Mouse (Mus musculus) left cerebral cortex, postnatal 36 days (tissue): ENCODE data around the gene Khnyn. TPM values are rescaled to one million over a fixed set of nuclear protein-coding genes. Genes with fewer than 3 reads are reported as not detected.
A peak's percentile ranks its signal among the peaks of the same experiment; 100 is the strongest.

Experiments
- DNase-seq, 2 experiments: peaks; one replicate each; pipeline ENCODE4 v3.0.0; 2021 to 2022; ENCODE audit warnings: low spot score in 2 of 2, mixed read lengths in 1 of 2
- intact Hi-C: fragments of 180-260 bp; cut with DNase I; formaldehyde crosslinking; loops from one replicate; pipeline ENCODE4 v1.15.1; 2025
- total RNA-seq, 2 experiments: library from RNA; stranded (reverse); gene quantifications; 2 replicates each; pipeline ENCODE4 v1.2.3; 2021

The Khnyn gene
- total RNA-seq: 10 to 100 TPM; 11.4 to 12.7 TPM

DNA sequence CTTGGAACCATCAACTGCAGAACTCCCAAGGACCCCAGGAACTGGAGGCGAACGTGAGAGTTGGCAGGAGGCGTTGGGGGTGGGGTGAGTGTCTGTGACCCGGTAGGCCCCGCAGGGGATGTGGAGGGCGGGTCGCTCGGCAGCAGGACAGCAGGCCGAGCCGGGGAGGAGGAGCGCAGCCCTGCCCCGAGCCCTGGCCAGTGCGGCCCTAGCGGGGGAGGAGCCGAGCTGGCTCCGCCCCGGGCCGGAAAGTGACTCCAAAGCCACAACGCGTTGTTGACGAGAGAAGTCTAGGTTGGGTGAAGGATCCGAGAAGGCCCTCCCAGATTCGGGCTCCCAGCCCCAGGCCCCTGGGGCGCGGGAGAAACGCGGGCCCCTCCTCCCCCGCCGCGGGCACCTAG lies at the start of gene Khnyn:
TSS of gene Khnyn (plus strand) at position 235 of the 401 bp plus-strand sequence.
- intact Hi-C loops: no loop called here
- peak; percentile 75 to 82 for DNase-seq

DNA sequence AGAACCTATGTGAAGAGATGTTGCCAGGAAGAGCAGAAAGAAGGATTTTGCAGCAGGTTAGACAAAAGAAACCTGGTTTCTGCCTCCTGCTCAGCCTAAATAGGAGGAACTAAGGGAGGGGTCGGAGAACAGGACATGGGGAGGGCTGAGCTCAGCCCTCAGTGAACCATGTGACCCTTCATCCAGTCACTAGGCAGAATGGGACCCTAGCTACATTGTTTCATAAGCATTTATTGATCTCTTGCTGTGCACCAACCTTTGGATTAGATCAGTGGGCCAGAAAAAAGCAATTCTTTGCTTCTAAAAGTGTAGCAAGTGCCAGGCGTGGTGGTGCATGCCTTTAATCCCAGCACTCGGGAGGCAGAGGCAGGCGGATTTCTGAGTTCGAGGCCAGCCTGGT lies 46.4 kb upstream of the Khnyn start:
- no peak for DNase-seq
- intact Hi-C loops: no loop called here

DNA sequence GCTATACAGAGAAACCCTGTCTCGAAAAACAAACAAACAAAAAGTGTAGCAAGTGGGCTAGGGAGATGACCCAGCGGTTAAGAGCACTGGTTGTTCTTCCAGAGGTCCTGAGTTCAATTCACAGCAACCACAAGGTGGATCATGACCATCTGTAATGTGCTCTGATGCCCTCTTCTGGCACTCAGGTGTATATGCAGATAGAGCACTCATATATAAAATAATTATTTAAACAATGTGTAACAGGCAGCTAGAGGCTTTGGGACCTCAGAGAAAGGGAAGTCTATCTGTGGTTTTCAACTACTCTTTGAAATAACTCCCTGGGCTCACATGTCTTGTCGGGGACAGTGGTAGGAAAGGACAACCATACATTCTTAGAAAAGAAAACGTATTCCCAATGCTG lies 46.0 kb upstream of the Khnyn start:
- intact Hi-C loops: no loop called here
- DNase-seq: no peak

DNA sequence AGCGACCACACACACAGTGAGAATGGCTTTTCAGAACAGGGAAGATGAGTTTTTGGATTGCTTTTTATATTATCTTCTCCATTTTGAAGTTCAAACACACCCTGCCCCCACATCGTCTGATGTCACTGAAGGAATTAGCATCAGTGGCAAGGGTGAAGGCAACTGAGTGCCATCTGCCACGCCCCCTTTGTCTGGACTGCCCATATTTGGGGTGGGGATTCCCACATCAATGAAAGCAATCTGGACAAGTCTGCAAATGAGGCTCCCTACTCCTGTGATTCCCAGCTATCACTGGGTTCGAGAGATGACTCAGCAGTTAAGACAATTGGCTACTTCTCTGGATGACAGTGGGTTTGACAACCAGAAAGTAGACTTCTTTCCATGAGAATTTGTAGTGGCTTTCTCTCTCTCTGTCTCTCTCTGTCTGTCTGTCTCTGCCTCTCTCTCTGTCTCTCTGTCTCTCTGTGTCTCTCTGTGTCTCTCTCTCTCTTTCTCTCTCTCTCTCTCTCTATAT lies 43.8 kb upstream of the Khnyn start:
- intact Hi-C loops: no loop called here
- DNase-seq: no peak

DNA sequence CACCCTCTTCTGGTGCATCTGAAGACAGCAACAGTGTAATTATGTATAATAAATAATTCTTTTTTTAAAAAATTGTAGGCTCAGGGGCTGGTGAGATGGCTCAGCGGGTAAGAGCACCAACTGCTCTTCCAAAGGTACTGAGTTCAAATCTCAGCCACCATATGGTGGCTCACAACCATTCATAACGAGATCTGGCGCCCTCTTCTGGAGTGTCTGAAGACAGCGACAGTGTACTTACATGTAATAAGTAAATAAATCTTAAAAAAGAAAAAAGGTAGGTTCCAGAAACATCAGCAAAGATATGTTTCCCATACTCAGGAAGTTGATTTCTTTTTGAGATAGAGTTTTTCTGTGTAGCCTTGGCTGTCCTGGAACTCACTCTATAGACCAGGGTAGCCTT lies 42.0 kb upstream of the Khnyn start:
- intact Hi-C loops: no loop called here
- no peak for DNase-seq

DNA sequence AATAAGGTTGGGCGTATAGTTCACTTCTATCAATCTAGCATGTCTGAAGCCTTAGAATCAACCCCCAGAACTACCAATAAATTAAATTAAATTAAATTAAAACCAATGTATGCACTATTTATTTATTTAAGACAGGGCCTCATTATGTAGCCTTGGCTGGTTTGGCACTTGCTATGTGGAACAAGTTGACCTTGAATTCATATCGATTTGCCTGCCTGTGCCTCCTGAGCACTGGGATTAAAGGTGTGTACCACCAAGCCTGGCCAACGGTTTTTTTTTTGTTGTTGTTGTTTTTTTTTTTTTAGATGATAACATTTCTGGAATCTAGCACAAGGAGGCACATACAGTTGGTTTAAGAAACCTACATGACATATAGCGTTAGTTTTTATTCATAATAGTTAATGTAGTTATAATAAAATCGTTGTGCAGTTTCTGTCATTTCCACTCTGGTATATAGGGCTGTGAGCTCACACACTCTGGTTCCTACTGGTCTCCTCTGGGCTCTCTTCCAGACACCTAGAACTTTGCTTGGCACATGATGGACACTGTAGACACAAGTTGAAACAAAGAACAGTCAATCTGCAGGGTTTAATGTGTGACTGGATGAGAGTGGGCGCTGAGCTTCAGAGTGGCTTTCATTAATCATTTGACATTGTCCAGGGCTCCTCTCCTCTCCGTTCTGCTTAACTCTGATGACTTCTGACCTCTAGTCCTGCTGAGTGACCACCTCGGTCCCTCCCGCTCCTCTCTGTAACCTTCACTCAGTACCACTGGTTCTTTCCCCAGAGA lies 39.0 kb upstream of the Khnyn start:
- intact Hi-C loops: no loop called here

DNA sequence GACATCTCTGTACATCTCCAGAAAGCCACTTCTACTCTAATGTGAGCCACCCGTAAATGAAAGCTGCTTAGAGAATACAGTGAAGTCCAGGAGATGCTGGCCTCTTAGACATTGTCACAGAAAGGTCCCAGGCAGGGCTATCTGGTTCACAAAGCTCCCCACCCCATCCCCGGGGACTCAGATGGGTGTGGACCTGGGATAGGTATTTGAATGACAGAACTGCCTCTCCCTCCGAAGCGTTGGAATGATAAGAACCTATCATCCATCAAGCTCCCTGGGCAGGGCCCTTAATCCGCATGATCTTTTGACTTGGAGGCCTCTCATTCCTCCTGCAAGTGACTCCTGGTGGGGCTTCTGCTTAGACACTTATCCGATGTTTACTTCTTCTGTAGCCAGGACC lies 33.9 kb upstream of the Khnyn start:
- intact Hi-C loops: no loop called here
- DNase-seq: no peak

More for the DNA sequence above, 39.0 kb upstream of the Khnyn start:
- DNase-seq: no peak

DNA sequence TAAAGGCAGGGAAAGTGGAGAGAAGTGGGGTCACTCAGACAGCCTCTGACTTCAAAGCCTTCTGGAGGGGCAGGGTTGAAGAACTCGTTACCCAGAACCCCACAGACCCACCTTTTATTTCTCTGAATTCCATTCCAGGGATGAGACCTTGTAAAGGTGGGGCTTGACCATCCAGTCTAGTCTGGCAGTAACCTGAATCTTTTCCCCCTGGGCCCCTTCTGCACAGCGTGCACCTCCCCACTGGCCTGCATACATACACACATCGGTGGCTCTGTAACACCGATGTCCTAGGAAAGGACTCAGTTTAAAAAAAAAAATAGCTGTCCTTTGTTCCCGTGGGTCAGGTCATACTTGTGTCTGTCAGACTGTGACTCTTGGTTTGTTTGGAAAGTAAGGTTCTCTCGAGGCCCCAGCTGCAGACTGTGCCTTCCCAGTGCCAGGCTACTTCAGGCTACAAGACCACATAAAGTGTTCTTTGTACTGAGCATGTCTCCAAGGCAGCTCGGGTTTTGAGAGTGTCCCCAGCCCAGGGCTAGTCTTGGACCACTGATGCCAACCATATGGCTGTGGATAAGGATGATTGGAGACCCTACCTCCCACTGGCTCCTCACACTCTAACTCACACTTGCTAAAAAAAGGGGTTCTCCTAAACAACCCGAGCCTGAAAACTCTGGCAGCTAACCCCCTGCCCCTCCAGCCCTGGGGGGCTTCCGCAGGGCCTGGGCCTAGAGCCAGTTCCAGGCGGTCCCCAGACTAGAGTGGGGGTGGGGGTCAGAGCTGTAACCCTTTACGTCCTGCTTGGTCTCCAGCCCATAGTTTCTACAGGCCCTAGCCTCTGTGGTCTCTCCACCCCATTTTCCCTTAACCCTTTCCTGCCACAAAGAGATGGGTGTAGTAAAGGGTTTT lies 31.8 kb upstream of the Khnyn start:
- intact Hi-C loops: no loop called here
- no peak for DNase-seq

DNA sequence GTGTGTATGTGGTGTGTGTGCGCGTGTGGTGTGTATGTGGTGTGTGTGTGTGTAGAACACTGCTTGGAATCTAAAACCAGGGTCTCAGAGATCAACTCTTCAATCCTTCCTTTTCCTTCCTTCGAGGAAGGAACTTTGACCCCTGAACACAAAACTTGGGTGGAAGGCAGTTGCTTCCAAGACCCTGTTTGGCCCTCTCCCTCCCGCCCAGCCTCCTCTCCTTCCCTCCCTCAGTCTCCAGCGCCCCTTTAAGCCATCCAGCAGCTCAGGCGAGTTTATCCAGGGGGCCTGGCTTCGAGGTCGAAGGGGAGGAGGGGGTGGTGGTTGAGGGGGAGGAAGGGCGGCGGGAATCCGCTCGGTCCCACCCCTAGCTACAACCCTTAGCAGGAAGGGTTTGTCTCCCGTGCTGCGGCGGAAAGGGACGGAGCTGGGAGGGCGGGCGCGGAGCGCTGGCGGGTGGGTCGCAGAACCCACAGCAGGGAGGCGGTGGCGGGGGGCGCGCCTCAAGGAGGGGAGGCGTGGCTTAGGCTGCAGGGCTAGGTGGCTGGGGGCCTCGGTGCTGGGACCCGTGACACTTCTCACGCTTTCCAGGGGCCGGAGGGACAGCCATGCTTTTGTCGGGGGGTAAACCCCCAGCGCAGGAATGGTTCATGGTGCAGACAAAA lies 31.0 kb upstream of the Khnyn start, which contains the start of gene Nynrin:
TSS of gene Nynrin (plus strand) at position 390 of the 665 bp plus-strand sequence.
- intact Hi-C loops: no loop called here
- DNase-seq: no peak

DNA sequence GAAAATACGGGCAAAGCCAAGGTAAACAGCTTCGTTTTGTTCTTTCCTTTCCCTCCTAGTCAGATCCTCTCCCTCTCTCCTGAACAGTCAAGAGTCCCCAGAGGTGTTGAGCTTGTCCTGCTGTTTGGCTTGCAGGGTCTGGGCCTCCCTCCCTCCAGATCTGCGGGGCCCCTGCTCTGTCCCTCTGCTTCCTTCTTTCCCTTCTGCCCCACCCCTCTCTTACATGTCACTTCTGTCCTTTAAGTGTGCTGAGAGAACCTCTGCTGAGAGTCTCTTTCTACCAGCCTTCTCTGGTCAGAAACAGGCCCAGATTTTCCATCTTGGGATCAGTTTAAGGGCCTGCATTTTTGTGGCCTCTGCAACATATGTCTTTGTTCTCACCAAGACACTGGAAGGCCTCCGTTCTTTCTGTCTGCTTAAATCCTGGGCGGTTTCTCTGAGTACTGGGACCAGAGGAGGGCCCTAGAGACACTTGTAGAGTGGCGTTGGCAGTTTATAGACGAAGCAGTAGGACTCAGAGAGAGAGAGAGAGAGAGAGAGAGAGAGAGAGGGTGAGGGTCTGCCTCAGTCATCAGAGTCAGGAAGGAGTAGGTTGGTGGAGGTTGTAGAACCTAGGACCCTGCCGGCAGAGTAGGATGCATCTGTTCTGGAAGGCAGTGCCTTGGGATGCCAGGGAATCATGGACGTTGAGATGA lies 30.2 kb upstream of the Khnyn start:
- intact Hi-C loops: no loop called here
- no peak for DNase-seq

DNA sequence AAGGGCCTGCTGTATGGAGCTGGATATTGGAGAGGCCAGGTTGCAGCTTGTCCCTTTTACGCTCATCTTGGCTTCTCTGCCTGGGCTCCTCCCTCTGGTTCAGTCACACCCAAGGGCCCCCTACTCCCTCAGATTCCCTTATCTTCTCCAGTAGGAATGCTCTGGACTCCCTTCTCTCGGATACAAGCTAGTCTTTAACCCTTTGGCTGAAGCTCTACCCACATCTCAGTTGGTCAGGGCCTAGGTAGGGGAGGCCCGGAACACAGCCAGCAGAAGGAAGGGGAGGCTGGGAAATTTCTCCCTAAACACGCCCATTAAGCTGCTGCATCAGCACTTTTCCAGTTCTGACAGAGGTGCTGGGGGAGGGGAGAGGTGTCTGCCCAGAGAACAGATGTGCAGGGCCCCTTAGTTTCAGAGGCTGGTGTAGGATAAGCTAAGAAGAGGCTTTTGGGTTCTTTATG lies 29.6 kb upstream of the Khnyn start:
- intact Hi-C loops: no loop called here
- no peak for DNase-seq

DNA sequence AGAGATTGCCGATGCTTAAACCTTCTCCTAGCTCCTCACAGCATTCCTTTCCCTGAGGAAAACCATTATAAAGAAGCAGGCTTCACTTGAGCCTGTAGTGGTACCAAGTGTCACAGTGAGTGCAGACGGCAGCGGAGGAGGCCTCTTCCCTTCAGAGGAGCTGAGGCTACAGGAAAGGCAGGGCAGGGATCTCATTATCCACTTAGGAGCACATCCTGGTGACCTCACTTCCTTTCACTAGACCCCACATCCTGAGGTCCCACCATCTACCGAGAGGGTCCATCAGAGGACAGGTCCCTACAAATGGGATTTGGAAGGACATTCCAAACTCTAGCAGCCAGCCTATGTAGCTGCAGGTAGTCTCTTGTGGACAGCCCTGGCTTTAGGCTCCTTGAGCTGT lies 27.2 kb upstream of the Khnyn start:
- intact Hi-C loops: no loop called here

DNA sequence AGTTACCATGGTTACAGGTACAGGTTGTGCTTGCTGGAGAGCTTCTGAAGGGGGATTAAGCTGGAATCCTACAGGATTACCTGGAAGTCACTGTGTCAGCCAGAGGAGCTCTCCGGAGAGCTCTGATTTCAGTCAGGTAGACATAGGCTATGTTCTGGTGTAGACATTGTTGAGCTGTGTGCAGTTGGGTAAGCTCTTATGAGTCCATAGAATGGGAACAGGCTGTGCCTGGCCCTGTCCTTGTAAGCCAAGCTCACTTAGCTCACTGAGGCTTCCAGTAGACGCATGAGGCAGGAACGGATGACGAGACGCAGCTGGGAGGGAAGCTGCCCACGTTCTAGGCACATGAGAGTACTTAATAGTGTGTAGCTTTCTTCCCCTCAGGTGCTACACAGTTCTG lies 22.6 kb upstream of the Khnyn start:
- no peak for DNase-seq
- intact Hi-C loops: loop anchor here (2.0 kb wide), 1 partner anchor 77 kb away; the partner anchor contains the start of gene Adcy4

More for the DNA sequence above, 27.2 kb upstream of the Khnyn start:
- no peak for DNase-seq

DNA sequence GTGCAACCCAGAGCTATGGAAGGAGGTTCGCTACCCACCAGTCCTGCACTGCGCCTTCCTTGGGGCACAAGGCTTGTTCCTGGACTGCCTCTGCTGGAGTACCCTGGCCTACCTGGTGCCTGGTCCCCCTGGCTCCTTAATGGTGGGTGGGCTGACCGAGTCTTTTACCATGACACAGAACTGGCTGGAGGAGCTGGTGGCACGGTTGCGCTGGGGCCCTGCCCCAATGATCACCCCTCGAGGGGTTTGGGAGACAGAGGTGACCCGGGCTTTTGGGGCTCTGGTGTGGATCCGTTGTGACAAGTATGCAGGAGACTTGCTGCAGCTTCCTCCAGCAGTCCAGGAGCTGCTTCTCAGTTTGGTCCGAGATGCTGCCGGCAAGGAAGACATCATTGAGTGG lies 21.8 kb upstream of the Khnyn start:
- intact Hi-C loops: loop anchor here (2.0 kb wide), 1 partner anchor 78 kb away; the partner anchor contains the start of gene Adcy4
- no peak for DNase-seq

DNA sequence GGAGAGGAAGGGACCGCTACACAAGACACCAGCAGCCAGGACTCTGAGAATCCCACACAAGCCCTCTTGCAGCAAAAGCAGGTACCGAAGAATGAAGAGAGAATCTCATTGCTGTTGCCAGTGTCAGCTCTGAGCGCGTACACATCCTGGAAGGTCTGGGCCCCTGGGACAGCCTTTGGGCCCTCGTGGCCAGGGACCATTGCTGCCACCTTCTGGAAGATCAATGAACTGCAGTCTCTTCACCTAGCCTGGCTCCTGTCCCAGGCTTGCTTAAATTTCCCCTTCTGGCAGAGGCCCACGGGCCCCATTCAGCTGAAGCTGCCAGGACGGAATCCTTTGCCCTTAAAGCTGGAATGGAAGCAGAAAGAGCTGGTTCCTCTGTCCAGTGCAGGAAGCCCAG lies 21.0 kb upstream of the Khnyn start:
- intact Hi-C loops: loop anchor here (2.0 kb wide), 2 partner anchors 41 to 79 kb away; partner anchors contain the start of genes Adcy4 and Nfatc4
- DNase-seq: peak; percentile 45 to 61

DNA sequence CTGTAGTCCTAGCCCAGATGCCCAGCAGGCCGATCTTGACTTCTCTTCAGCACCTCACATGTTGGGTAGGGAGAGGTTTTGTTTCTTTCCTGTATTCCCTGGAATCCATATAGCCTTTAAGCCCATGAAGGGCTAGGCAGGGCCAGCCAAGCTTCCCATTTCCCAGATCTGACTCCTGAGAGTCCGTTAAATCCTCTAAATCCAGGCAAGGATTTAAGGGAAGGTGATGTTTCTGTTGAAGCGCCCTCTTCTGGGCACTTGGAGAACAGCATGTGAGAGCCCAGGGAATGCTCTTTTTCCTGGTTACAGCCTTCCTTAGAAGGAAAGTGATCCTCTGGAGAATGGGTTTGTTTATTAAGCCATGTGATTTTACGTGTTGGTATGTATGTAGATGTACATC lies 17.8 kb upstream of the Khnyn start:
- intact Hi-C loops: no loop called here
- peak in 1 of 2 experiments; percentile 40 for DNase-seq

DNA sequence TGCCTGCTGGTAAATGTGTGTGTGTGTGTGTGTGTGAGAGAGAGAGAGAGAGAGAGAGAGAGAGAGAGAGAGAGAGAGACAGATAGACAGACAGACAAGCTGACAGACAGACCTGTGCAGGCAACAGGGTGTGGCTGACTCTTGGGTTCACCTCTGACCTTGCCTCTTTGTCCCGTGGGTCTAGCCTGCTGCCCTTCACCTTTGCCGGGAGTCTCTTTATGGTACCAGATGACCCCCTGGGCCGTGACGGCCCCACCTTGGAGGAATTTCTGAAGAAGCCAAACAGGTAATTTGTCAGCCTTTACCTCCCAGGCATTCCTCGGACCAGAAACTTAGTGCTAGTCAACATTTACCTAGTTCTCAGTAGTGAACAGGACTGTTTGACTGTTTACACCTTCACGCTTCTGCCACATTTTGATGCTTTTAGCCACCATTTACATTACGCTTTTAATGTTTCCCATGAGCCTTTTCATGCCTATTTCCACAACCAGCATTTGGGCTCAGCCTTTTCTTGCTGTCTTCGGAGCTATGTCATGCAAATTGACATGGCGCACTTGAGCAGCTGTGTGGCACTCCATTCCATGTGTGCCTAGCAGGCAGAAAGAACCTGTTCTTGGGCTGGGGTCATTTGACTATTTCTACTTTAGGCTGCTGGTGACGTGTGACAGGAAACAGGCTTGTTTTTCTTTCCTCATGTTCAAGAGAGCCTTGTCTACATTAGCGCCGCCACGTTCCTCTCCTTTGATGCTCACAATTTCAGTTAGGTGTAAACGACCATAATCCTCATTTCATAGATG lies 16.3 kb upstream of the Khnyn start:
- intact Hi-C loops: no loop called here
- DNase-seq: no peak

DNA sequence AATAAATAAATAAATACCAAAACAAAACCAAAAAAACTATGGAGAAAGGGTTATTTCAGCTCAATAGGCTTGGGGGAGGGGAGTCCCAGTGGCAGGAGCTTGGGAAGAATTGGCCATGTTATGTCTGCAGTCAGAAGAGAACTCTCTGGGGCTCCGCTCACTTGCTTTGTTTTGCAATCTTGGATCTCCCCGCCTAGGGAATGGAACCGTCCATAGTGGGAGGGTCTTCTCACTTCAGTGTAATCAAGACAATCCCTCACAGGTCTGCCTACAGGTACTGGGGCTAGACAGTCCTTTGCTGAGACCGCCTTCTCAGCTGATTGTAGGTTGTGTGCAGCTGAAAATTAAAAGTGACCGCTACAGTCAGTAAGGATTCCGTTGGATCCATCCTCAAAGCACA lies 15.2 kb upstream of the Khnyn start:
- intact Hi-C loops: no loop called here
- DNase-seq: no peak
